Mouse (Mus musculus): ENCODE data around the gene Slc35g2. TPM values are rescaled to one million over a fixed set of nuclear protein-coding genes. Genes with fewer than 3 reads are reported as not detected.

Gene Slc35g2
- total RNA-seq (2021): 10 to 100 TPM; 19.9 to 20.3 TPM
- long read RNA-seq, partial matches to known transcripts: 0 of 5 reads
- long read RNA-seq, other reads (novel, unspliced or antisense): 1 of 5 reads

- peak; percentile 23 to 26 for DNase-seq (ENCODE audit: low spot score in 2 of 2)
Observed at GRCm38 (mm10) chr9:100570626-100571233, at the start of gene Slc35g2. Slc35g2 (minus strand) TSS chr9:100571090.

DNA sequence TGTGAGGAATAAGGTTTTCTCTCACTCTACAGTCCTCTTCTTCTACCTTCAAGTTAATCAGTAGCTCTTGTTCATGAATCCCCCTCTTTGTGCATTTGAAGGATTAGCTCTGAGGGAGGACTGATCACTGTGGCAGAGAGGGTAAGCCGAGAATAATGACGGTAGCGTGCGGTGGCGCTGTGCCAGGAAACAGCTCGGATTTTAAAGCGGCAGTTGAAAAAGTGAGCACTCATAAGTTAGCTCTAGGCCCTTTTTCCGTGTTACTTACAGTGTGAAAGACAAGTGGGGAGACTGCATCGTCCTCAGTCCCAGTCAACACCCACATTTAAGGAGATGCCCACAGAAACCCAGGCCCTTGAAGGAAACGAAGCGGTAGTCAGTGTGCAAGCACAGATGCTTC lies 46.1 kb upstream of the Slc35g2 start:
- peak in 1 of 2 experiments; percentile 46 for DNase-seq (ENCODE audit: low spot score in 2 of 2)

- DNase-seq (ENCODE audit: low spot score in 2 of 2): no peak
Observed at GRCm38 (mm10) chr9:100613501-100614071, 42.7 kb upstream of the Slc35g2 start.

GRCm38 (mm10) chr9:100605985-100606554 lies 35.2 kb upstream of the Slc35g2 start:
- peak in 1 of 2 experiments; percentile 14 for DNase-seq (ENCODE audit: low spot score in 2 of 2)

DNA sequence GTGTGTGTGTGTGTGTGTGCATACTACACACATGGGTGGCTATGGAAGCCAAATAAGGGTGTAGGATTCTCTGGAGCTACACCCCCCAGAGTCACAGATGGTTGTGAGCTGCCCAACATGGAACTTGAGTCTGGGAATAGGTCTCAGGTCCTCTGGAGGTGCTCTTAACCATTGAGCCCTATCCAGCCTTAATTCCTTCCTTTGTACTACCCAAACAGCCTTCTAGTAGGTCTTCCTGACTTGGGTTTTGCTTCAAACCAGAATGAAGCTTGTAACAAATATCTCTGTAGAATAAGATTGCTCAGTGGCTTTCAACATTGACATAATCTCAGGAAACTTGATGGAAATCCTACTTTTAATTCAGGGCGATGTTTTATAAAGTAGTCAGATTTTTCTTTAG lies 34.6 kb upstream of the Slc35g2 start:
- DNase-seq (ENCODE audit: low spot score in 2 of 2): no peak

DNA sequence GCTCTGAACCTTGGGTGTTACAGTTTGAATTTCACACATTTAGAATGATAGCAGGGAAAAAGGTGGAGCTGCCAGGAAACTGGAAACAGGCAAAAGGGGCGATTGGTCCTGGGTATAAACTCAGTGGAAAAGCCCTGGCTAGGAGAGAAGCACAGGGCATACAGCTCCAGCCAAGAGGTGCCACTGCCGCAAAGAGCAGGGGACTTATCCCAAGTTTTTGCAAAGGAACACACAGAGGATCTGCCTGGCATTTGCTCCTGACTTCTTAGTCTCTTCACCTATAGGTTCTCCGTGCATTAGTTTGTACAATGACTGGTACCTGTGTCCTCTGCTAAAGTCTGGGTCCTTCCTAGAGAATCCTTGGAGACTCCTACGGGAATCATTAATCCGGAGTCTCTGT lies 32.3 kb upstream of the Slc35g2 start:
- DNase-seq (ENCODE audit: low spot score in 2 of 2): no peak

DNA sequence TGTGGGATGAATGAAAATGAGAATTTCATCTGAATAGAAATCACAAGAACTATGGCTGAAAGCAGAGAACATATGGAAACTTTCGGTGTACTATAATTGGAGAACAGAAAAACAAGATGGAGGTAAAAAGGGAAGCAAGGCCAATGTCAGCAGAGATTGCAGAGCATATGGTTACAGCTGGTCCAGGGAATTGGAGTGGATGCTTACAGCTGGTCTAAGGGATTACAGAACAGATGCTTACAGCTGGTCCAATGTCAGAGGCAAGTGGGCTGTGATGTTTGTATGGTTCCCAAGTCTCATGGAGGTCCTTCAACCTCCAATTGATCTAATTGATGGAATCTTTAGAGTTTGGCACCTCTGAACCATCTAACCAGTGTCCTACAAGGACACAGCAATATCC lies 31.2 kb upstream of the Slc35g2 start:
- no peak for DNase-seq (ENCODE audit: low spot score in 2 of 2)

DNA sequence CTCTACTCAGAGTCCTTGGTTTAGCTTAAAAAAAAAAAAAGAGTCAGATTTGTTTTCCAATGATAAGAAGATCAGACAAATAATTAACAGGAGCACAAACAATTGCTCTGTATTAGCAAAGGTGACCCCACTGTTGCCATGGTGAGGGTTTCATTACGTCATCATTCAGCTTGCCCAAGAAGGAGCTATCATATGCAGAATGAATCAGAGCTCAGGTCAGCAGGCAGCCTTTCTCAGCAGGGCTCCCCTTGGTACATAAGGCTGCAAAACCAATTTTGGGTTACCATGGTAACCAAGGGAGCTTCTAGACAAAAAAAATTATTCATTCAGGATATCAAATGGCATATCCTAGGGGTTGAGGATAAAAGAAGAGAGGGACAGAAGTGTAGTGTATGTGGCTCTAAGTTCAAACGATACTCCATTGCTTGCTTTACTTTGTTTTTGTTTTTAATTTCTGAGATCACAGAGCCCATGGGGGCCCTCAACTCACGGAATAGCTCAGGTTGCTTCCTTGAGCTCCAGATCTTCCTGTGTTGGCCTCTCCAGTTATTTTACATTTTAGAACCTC lies 29.0 kb upstream of the Slc35g2 start:
- DNase-seq (ENCODE audit: low spot score in 2 of 2): peak in 1 of 2 experiments; percentile 13

DNA sequence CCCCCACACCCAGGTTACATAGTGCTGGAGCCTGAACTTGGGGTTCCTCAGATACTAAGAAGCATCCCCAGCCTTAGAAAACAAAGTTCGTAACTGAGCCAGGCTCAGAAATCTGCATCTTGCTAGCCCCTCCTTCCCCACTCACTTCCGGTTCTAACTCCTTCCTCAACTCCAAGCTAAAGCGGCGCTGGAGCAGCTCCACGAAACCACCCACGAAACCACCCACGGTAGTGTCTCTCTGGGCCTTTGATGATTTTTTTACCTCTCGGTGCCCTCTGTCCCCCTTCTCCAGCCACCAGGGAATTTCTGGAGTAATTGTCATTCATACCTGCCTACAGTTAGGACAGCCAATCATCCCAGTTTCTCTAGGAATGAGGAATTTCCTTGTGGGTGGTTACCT lies 26.7 kb upstream of the Slc35g2 start, which contains the start of gene Stag1:
TSS of gene Stag1 (plus strand) at position 253 of the 400 bp plus-strand sequence.
- DNase-seq (ENCODE audit: low spot score in 2 of 2): no peak

- DNase-seq (ENCODE audit: low spot score in 2 of 2): no peak
Observed at GRCm38 (mm10) chr9:100596317-100596716, 25.4 kb upstream of the Slc35g2 start.

- DNase-seq (ENCODE audit: low spot score in 2 of 2): no peak
Observed at GRCm38 (mm10) chr9:100590462-100590861, 19.6 kb upstream of the Slc35g2 start.

GRCm38 (mm10) chr9:100584031-100584430 lies 13.1 kb upstream of the Slc35g2 start:
- no peak for DNase-seq (ENCODE audit: low spot score in 2 of 2)

DNA sequence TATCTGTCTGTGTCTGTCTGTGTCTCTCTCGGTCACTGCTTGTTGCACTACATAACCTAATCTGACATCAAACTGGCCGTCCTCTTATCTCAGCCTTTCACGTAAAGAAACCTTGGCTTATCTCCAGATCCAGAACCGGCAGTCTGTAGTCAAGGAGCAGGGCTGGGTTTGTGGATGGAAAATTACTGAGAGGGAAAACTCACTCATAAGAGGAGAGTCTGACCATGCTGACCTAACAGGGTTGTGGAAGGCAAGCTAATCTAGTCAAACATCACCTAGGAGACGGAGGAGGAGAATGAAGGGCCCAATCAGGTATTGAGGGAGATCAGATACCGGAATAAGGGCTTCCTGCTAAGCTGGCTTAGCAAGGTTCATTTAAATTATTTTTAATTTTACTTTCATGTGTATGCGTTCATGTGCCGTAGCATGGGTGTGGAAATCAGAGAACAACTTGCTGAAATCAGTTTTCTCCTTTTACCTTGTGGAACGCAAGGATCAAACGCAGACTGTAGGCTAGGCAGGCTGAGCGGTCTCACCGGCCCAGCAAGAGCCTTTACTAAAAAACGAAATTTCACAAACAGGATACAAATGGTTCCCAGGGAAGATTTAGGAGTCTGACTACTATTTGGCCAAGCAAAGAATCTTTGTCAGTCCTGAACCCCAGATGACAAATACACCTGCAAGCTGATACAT lies 12.1 kb upstream of the Slc35g2 start:
- no peak for DNase-seq (ENCODE audit: low spot score in 2 of 2)

DNA sequence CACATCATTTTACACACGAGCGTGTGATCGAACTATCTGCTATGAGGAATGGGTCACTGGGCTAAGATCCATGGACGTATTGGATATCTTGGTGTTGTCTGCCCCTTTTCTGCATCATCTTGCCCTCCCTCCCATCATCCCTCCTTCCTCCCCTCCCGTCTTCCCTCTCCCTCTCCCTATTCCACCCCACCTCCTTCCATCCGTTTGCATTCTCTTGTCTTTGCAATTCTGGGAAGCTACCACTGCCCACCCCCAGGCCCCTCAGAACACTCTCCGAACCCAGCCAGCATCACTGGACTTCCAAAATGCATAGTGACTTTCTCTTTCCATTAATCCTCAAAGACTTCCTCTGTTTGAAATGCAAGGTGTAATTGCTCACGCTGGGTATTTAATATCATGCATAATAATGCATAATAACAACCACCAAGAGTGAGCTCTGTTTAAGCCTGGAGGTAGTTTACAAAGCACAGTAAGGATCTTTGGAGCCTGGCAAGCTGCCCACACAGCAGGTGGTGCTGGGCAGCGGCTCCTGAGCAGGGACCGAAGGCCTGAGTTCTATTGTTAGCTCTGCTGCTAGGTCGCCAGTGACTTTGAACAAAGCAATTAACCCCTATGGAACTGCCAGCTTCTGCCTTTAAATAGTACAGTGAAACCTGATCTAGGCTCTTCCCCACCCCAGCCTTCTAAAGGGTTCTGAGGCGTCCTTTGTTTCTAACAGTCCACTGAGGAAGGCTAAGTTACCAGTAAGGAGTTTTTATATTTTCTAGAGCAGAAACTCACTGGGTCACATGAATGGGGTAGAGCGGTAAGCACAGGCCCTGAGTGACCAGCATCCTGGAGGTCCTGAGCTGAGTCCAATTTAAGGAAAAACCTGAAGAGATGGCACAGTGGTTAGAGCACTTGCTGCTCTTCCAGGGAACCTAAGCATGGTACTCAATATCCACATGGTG lies 10.9 kb upstream of the Slc35g2 start:
- no peak for DNase-seq (ENCODE audit: low spot score in 2 of 2)

- DNase-seq (ENCODE audit: low spot score in 2 of 2): no peak
Observed at GRCm38 (mm10) chr9:100580196-100580740, 9.4 kb upstream of the Slc35g2 start.

DNA sequence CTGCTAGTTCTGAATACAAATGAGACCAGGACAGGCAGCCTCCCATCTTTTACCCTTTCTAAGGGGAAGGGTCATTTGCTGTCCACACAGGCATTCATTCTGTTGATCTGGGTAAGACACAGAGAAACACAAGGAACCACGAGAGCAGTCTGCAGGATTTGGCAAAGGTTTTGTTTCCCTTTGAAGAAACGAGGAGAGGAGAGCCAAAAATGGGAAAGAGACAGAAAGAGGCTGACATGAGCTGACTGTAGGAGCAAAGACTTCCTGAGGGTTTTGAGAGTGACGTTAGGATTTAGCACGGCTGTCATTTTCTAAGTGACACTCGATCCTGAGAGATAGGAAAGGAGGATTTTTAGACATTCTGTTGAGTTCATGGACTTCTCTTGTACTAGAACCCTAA lies 3.1 kb upstream of the Slc35g2 start:
- DNase-seq (ENCODE audit: low spot score in 2 of 2): no peak

DNA sequence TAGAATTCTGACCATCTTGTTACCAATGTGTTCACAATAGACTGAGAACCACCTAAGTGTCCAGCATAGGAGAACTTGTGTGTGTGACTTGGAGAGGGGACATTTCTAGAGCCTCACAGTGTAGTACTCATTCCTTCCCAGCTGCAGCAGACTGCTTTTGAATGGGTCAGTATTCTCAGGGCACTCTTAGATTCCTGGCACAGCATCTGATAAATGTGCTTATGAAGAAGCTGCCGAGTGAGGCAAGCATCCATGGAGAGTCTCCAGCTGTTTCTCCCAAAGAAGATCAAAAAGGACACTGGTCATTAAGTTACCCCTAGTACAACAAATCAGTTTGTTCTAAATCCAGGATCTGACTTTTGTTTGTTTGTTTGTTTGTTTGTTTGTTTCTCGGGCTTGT lies 2.4 kb upstream of the Slc35g2 start:
- DNase-seq (ENCODE audit: low spot score in 2 of 2): no peak

DNA sequence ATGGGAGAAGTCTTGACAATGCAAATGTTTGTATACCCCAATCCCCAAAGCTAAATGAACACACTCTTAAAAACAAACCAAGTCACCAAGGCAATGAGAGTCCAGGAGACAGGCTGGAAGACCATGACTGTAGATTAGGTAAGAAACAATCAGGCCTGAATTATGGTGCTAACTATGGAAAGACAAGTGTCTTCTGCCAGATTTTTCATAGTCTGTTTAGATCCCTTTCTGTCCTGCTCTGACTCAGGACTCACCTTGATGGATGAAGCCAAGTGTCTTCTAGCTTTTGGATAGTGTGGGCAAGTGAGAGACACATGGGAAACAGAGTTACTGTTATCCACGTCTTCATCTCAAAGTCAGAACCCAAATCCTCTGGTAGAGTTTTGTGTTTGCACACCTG lies 621 bp upstream of the Slc35g2 start:
- DNase-seq (ENCODE audit: low spot score in 2 of 2): no peak

- peak; percentile 45 to 55 for DNase-seq (ENCODE audit: low spot score in 2 of 2)
Observed at GRCm38 (mm10) chr9:100569798-100570625, 878 bp downstream of the Slc35g2 start.
